Mouse (Mus musculus) forebrain, embryonic 14.5 days (tissue): Measurements from ENCODE around the gene Tmprss11e. TPM values are rescaled to one million over a fixed set of nuclear protein-coding genes. Genes with fewer than 3 reads are reported as not detected.

Experiments used
- ATAC-seq: fragments of 200-750 bp; cut with Nextera tagmentation; 2 replicates; pipeline ENCODE4 v1.8.0; 2017; ENCODE audit warnings: mild to moderate bottlenecking, moderate library complexity
- DNase-seq: peaks from one replicate; pipeline ENCODE4 v3.0.0-alpha.2; 2015; ENCODE audit warnings: low spot score
- H3K27ac ChIP-seq: fragments of 300-500 bp; sonication (generic); 2 replicates; pipeline ENCODE4 v1.5.1; 2014; ENCODE audit warnings: low read depth, mild to moderate bottlenecking, control low read depth, low read length, moderate library complexity
- H3K27me3 ChIP-seq: fragments of 300-500 bp; sonication (generic); replicated peaks from 2 replicates; pipeline ENCODE4 v1.6.1; 2014; ENCODE audit warnings: low read length, control low read depth, mixed read lengths; ENCODE audit not compliant: control insufficient read depth, insufficient read depth
- H3K36me3 ChIP-seq: fragments of 300-500 bp; sonication (generic); 2 replicates; pipeline ENCODE4 v1.6.1; 2014; ENCODE audit warnings: low read length, control low read depth; ENCODE audit not compliant: control insufficient read depth, insufficient read depth
- H3K4me1 ChIP-seq: fragments of 300-500 bp; sonication (generic); 2 replicates; pipeline ENCODE4 v1.6.1; 2014; ENCODE audit warnings: antibody characterized with exemption, low read length, control low read depth; ENCODE audit not compliant: control insufficient read depth, insufficient read depth
- H3K4me2 ChIP-seq: fragments of 300-500 bp; sonication (generic); 2 replicates; pipeline ENCODE4 v1.6.1; 2014; ENCODE audit warnings: mild to moderate bottlenecking, control low read depth, low read length
- H3K4me3 ChIP-seq: fragments of 300-500 bp; sonication (generic); 2 replicates; pipeline ENCODE4 v1.5.1; 2014; ENCODE audit warnings: low read depth, low read length, control low read depth
- H3K9ac ChIP-seq: fragments of 300-500 bp; sonication (generic); 2 replicates; pipeline ENCODE4 v1.6.1; 2014; ENCODE audit warnings: mild to moderate bottlenecking, low read length, control low read depth, moderate library complexity
- H3K9me3 ChIP-seq: fragments of 300-500 bp; sonication (generic); replicated peaks from 2 replicates; pipeline ENCODE4 v1.6.1; 2016; ENCODE audit warnings: low read length, control low read depth, mixed read lengths; ENCODE audit not compliant: control insufficient read depth
- WGBS: fragments of 180-500 bp; shearing (Covaris S2); extraction: QIAGEN DNeasy Blood & Tissue Kit; methylation state at CpG from one replicate; pipeline ENCODE4 v1.1.7; 2014; 5-methylcytosine and 5-hydroxymethylcytosine counted together
- polyA plus RNA-seq: library from polyadenylated mRNA; unstranded; fragments of >200 nt; fragmentation: Nextera tagmentation; extraction: Ambion mirVana; gene quantifications from 2 replicates; pipeline ENCODE4 v1.2.1, GENCODE M21; 2014

The Tmprss11e gene
- polyA plus RNA-seq, 1 experiment from 2014 or later: not detected

GRCm38 (mm10) chr5:86722820-86723460 is 22.7 kb downstream of the Tmprss11e start:
- H3K4me1 ChIP-seq: no peaks in the 10 kb centered on the region
- DNase-seq (no peak), ATAC-seq (no peak)
- H3K9ac ChIP-seq: no peak overlapping the region
- H3K36me3 ChIP-seq: no peaks in the 10 kb centered on the region
- no peak overlapping the region for H3K4me2 ChIP-seq
- no peak overlapping the region for H3K27ac ChIP-seq
- no peaks in the 10 kb centered on the region for H3K27me3 ChIP-seq
- 41% methylated on average over 2 of the region's 2 CpGs for WGBS
- no peak overlapping the region for H3K4me3 ChIP-seq
- no peaks in the 10 kb centered on the region for H3K9me3 ChIP-seq

- 88% methylated on average over 2 of the region's 2 CpGs for WGBS
- H3K9me3 ChIP-seq: no peaks in the 10 kb centered on the region
- DNase-seq: no peak
Measured at GRCm38 (mm10) chr5:86714967-86715366, 30.6 kb downstream of the Tmprss11e start.

GRCm38 (mm10) chr5:86704923-86705322 is 40.7 kb downstream of the Tmprss11e start:
- no peak overlapping the region for H3K9ac ChIP-seq
- no peak for ATAC-seq
- no peak overlapping the region for H3K4me2 ChIP-seq
- H3K27me3 ChIP-seq: no peaks in the 10 kb centered on the region
- 83% methylated on average over 3 of the region's 3 CpGs for WGBS
- no peak overlapping the region for H3K4me3 ChIP-seq
- H3K9me3 ChIP-seq: no peaks in the 10 kb centered on the region
- H3K27ac ChIP-seq: no peak overlapping the region
- no peak for DNase-seq
- H3K36me3 ChIP-seq: no peaks in the 10 kb centered on the region
- no peaks in the 10 kb centered on the region for H3K4me1 ChIP-seq

More at GRCm38 (mm10) chr5:86714967-86715366, 30.6 kb downstream of the Tmprss11e start:
- no peak overlapping the region for H3K27ac ChIP-seq
- H3K27me3 ChIP-seq: no peaks in the 10 kb centered on the region
- H3K4me3 ChIP-seq: no peak overlapping the region
- H3K9ac ChIP-seq: no peak overlapping the region
- no peaks in the 10 kb centered on the region for H3K36me3 ChIP-seq
- H3K4me1 ChIP-seq: no peaks in the 10 kb centered on the region
- H3K4me2 ChIP-seq: no peak overlapping the region
- ATAC-seq: no peak

- 55% methylated on average over 4 of the region's 4 CpGs for WGBS
- no peak for ATAC-seq
- H3K9me3 ChIP-seq: no peaks in the 10 kb centered on the region
- H3K4me3 ChIP-seq: no peak overlapping the region
- H3K4me1 ChIP-seq: no peaks in the 10 kb centered on the region
- peak; percentile 66 for DNase-seq
- H3K27me3 ChIP-seq: no peaks in the 10 kb centered on the region
- no peak overlapping the region for H3K4me2 ChIP-seq
- no peak overlapping the region for H3K27ac ChIP-seq
- H3K9ac ChIP-seq: no peak overlapping the region
- no peaks in the 10 kb centered on the region for H3K36me3 ChIP-seq
Measured at GRCm38 (mm10) chr5:86684667-86685066, 60.9 kb downstream of the Tmprss11e start.

- no peaks in the 10 kb centered on the region for H3K9me3 ChIP-seq
- DNase-seq (no peak), ATAC-seq (no peak)
- no peak within 1 kb of the TSS for H3K4me2 ChIP-seq
- H3K27ac ChIP-seq: no peak within 1 kb of the TSS
- no peaks in the 10 kb centered on the region for H3K36me3 ChIP-seq
- no peaks in the 10 kb centered on the region for H3K4me1 ChIP-seq
- H3K9ac ChIP-seq: no peak within 1 kb of the TSS
- no peaks in the 10 kb centered on the region for H3K27me3 ChIP-seq
- WGBS: 85% methylated on average over 5 of the region's 5 CpGs
- H3K4me3 ChIP-seq: no peak within 1 kb of the TSS
Measured at GRCm38 (mm10) chr5:86676262-86676661, 69.4 kb downstream of the Tmprss11e start, which contains the start of gene Tmprss11b. TSS of gene Tmprss11b (minus strand) at chr5:86676362.

Other genes starting within 250 kb of the Tmprss11e start
- not detected in 2 replicates for gene Tmprss11g, start 227.2 kb downstream of the Tmprss11e start, polyA plus RNA-seq
- not detected in 2 replicates for gene Tmprss11f, start 113.4 kb downstream of the Tmprss11e start, polyA plus RNA-seq
- gene Tmprss11b, start 69.5 kb downstream of the Tmprss11e start, polyA plus RNA-seq: not detected in 2 replicates
- gene Ythdc1, start 58.4 kb upstream of the Tmprss11e start, polyA plus RNA-seq: 32.7 and 35.7 TPM in 2 replicates
- gene Ugt2b34, start 161.1 kb upstream of the Tmprss11e start, polyA plus RNA-seq: not detected in 2 replicates
- not detected in 2 replicates for gene Ugt2b1, start 180.7 kb upstream of the Tmprss11e start, polyA plus RNA-seq